In genomic region chr12:71376966-71377365, GRCm38 (mm10) we compare ENCODE assay signal across 9 mouse cellular contexts.
DNase-seq lines count a peak whose midpoint lies in the region; ATAC-seq and TF ChIP-seq lines count a peak whose summit lies in the region.
"Had no signal": no experiment of that assay in that cellular context is flagged by ENCODE, and none has a peak within 500 bp of the region (broad histone marks: within the 10 kb centered on the region; RNA-seq: fewer than 3 reads in every experiment).

No protein-coding gene starts in this region.

- 7% methylated on average over 9 of the region's 9 CpGs for WGBS in kidney, embryonic 15.5 days

- no peak for DNase-seq in kidney, postnatal 25 days
- DNase-seq in embryo, embryonic 10.5 days (ENCODE audit: low spot score), result peak; percentile 68
- DNase-seq in lung, postnatal 36 days, result peak; percentile 12
- DNase-seq in urinary bladder, adult 18-20 months (ENCODE audit: low spot score in 2 of 2), result no peak
- no peak for DNase-seq in heart, postnatal 4 days

- peak; percentile 79 for TF ChIP-seq EP300 in ES-Bruce4 (IDR thresholded peaks at IDR 0.05; ENCODE audit: insufficient read depth, low read depth, low read length)

- peak overlapping the region; percentile 54 for H3K4me2 ChIP-seq in kidney, embryonic 15.5 days

- no peak for TF ChIP-seq CTCF in ES-Bruce4 (IDR thresholded peaks at IDR 0.05; ENCODE audit: low read depth, low read length)

- H3K27me3 ChIP-seq in kidney, embryonic 15.5 days, result no peaks in the 10 kb centered on the region
- no peaks in the 10 kb centered on the region for H3K27me3 ChIP-seq in ES-Bruce4 (ENCODE audit: control insufficient read depth, insufficient read depth, low read length, poor library complexity, severe bottlenecking)

- TF ChIP-seq POLR2A in ES-Bruce4 (IDR thresholded peaks at IDR 0.05; ENCODE audit: insufficient read depth, low read length), result no peak

- H3K9ac ChIP-seq in kidney, embryonic 15.5 days, result 0 out of 2 replicates have a peak overlapping the region, but pooled peaks have one; percentile 16
- no peak overlapping the region for H3K9ac ChIP-seq in ES-Bruce4 (ENCODE audit: low read depth, poor library complexity, severe bottlenecking)

- peak overlapping the region; percentile 37 for H3K4me3 ChIP-seq in kidney, embryonic 15.5 days (replicated peaks)
- no peak overlapping the region for H3K4me3 ChIP-seq in ES-Bruce4 (ENCODE audit: low read depth, low read length)
- H3K4me3 ChIP-seq: embryonic facial prominence, embryonic 10.5 days had no signal

- ATAC-seq in kidney, embryonic 15.5 days (replicated peaks; ENCODE audit: low FRiP score), result peak; percentile 78; the same call in 1 of the 2 replicates
- no peak for ATAC-seq in inflammation-experienced regulatory T-cells, adult 6 months

- no peaks in the 10 kb centered on the region for H3K36me3 ChIP-seq in kidney, embryonic 15.5 days
- H3K36me3 ChIP-seq in ES-Bruce4 (ENCODE audit: control insufficient read depth, insufficient read depth, low read length, poor library complexity, severe bottlenecking), result no peaks in the 10 kb centered on the region
- H3K36me3 ChIP-seq: embryonic facial prominence, embryonic 10.5 days had no signal

- H3K4me1 ChIP-seq in kidney, embryonic 15.5 days, result peaks cover 26% of the 10 kb centered on the region
- no peaks in the 10 kb centered on the region for H3K4me1 ChIP-seq in ES-Bruce4 (ENCODE audit: control insufficient read depth, insufficient read depth, low read length)

- no peaks in the 10 kb centered on the region for H3K9me3 ChIP-seq in kidney, embryonic 15.5 days (replicated peaks)
- H3K9me3 ChIP-seq in ES-Bruce4 (replicated peaks; ENCODE audit: control insufficient read depth, insufficient read depth, low read length, poor library complexity, severe bottlenecking), result no peaks in the 10 kb centered on the region
- H3K9me3 ChIP-seq: embryonic facial prominence, embryonic 10.5 days had no signal

- peak overlapping the region; percentile 78 for H3K27ac ChIP-seq in kidney, embryonic 15.5 days
- 0 out of 2 replicates have a peak overlapping the region, but pooled peaks have one; percentile 33 for H3K27ac ChIP-seq in ES-Bruce4 (ENCODE audit: insufficient read depth, low read length)
- H3K27ac ChIP-seq: embryonic facial prominence, embryonic 10.5 days had no signal

Comparison
In these comparisons a context has a peak if more than half of its experiments do, and no peak if none do; other contexts are left out.
1. DNase-seq: peak in embryo, embryonic 10.5 days (single experiment) and lung, postnatal 36 days (single experiment); none in kidney, postnatal 25 days (0 of 2), urinary bladder, adult 18-20 months (0 of 2) and heart, postnatal 4 days (single experiment).